Mouse (Mus musculus) lung, postnatal 0 days (tissue): ENCODE measurements around the gene Sap25.

ENCODE experiments used
- CTCF ChIP-seq: IDR thresholded peaks from 2 replicates; pipeline ENCODE4 v1.5.1; 2016; ENCODE audit warnings: antibody characterized with exemption, mild to moderate bottlenecking
- EP300 ChIP-seq: IDR thresholded peaks from 2 replicates; pipeline ENCODE4 v1.6.1; 2016; ENCODE audit warnings: antibody characterized with exemption, mild to moderate bottlenecking, control low read depth

- TF ChIP-seq CTCF (no peak), EP300 (no peak; the same call in 1 of the 2 replicates)
These were observed 11.1 kb upstream of the Sap25 start for GRCm38 (mm10) chr5:137629906-137630545.
